Mouse (Mus musculus) adrenal gland, adult 18-20 months (tissue): ENCODE data around the gene Skiv2l. TPM values are rescaled to one million over a fixed set of nuclear protein-coding genes. Genes with fewer than 3 reads are reported as not detected.

ENCODE experiments used
- DNase-seq, 2 experiments: peaks; one replicate each; pipeline ENCODE4 v3.0.0; 2021 to 2022; ENCODE audit warnings: low spot score in 2 of 2
- long read RNA-seq, 2 experiments: library from polyadenylated mRNA; stranded (forward); transcript quantifications; one replicate each; pipeline ENCODE4 v2.0.0; 2021
- total RNA-seq, 2 experiments: library from RNA; stranded (reverse); gene quantifications; 1 replicate in 1 of 2; 2 replicates in 1 of 2; pipeline ENCODE4 v1.2.3; 2021

Gene Skiv2l
- 10 to 100 TPM; 60.8 to 65.9 TPM for total RNA-seq
- long read RNA-seq, experiment 1, transcript Skiv2l-201 (28 exons, 3,951 nt), result major isoform, 41 of 91 reads
- long read RNA-seq, experiment 1, partial matches to known transcripts, result 26 of 91 reads
- long read RNA-seq, experiment 1, other reads (novel, unspliced or antisense), result 22 of 91 reads
- long read RNA-seq, experiment 2, transcript Skiv2l-201 (28 exons, 3,951 nt), result major isoform, 57 of 158 reads
- long read RNA-seq, experiment 2, partial matches to known transcripts, result 83 of 158 reads
- long read RNA-seq, experiment 2, other reads (novel, unspliced or antisense), result 18 of 158 reads

DNA sequence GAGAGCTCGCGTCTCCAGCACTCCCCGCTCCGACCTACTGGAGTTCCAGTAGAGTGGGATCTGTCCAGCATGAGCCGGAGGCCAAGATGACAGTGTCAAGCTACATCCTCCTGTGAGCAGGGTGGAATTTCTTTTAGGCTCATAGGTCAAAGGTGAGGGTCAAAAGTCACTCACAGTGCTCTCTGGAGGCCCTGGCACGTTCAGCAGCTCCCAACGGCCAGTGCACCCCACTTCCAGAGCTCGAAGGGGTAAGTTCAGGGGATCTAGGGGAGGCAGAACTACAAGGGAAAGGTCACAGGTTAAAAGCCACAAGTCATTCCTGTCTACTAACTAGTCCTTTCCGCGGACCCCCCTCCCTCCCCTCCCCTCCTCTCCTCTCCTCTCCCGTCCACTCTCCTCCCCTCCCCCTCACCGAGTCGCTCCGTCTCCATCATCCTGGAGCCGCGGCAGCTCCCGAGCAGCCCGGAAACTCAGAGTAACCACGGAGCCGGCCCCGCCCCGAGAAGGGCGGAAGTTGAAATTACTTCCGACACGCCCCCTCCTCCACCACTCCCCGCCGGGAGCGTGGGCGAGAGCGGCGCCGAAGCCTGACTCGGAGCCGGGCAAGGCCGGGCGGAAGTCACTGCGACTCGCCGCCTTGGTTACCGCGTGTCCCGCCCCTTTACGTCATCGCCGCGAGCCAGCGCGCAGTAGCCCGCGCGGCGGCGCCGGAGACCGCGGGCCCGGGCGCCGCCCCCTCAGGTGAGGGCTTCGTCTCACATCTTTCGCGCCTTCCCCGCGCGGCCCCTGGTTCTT, at the start of gene Skiv2l, which contains the start of gene Nelfe:
Gene Skiv2l, minus strand, starts transcription at position 489 of the 795 bp plus-strand sequence.
Gene Nelfe, plus strand, starts transcription at position 670 of the 795 bp plus-strand sequence.
- peak; percentile 96 to 98 for DNase-seq

DNA sequence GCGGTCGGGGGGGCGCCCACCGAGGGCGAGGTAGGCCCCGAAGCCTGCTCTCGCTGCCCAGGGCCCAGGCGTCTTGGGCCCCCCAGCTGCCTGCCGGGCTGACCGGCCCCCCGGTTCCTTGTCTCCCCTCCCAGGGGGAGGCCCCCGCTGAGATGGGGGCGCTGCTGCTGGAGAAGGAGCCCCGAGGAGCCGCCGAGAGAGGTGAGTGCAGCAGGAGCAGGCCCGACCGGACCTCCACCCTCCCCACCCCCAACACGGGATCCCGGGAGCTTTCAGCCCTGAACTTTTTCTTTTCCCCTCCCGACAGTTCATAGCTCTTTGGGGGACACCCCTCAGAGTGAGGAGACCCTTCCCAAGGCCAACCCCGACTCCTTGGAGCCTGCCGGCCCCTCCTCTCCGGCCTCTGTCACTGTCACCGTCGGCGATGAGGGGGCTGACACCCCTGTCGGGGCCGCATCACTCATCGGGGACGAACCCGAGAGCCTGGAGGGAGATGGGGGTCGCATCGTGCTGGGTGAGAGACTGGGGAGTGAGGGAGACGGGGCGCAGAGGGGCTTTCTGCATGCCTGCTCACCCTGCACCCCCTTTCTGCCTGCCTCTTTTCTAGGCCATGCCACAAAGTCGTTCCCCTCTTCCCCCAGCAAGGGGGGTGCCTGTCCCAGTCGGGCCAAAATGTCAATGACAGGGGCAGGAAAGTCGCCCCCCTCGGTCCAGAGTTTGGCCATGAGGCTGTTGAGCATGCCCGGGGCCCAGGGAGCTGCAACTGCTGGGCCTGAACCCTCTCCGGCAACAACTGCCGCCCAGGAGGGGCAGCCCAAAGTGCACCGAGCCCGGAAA, 49.3 kb upstream of the Skiv2l start:
- peak; percentile 60 for DNase-seq

DNA sequence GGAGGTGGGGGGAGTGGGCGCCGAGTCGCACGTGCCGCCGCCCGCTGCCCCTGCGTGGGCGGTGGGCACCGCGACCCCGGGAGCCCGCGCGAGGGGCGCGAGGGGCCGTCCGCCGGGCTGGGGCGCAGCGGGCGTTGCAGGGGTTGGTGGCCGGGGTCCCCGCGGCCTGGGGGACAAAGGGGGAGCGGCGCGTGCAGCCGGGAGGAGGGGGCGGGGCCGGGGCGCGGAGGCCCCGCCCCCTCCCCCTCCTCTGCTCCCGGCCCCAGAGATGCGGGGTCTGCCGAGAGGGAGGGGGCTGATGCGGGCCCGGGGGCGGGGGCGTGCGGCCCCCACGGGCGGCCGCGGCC, 48.7 kb upstream of the Skiv2l start:
- DNase-seq, result no peak

DNA sequence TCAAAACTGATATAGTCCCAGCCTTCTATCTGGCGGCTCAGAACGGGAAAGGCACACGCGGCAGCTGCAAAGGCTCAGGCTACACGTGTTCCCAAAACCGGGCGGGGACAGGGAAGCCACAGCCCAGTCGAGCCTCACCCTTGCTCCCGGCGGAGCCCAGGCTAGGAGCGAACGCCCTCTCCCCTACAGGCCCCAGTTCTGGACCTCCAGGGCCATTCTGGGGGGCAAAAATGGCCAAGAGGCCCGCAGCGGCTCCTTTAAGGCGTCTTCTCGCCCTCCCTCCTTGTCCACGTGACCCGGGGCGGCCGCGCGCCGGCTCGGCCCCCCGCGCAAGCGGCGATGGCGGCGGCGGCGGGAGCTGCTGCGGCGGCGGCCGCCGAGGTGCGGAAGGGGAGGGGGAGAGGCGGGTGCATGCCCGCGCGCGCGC, 48.2 kb upstream of the Skiv2l start, which contains the start of the genes C2 and Ehmt2:
Gene C2, minus strand, starts transcription at position 106 of the 427 bp plus-strand sequence.
Gene Ehmt2, plus strand, starts transcription at position 310 of the 427 bp plus-strand sequence.
- peak; percentile 84 to 85 for DNase-seq

DNA sequence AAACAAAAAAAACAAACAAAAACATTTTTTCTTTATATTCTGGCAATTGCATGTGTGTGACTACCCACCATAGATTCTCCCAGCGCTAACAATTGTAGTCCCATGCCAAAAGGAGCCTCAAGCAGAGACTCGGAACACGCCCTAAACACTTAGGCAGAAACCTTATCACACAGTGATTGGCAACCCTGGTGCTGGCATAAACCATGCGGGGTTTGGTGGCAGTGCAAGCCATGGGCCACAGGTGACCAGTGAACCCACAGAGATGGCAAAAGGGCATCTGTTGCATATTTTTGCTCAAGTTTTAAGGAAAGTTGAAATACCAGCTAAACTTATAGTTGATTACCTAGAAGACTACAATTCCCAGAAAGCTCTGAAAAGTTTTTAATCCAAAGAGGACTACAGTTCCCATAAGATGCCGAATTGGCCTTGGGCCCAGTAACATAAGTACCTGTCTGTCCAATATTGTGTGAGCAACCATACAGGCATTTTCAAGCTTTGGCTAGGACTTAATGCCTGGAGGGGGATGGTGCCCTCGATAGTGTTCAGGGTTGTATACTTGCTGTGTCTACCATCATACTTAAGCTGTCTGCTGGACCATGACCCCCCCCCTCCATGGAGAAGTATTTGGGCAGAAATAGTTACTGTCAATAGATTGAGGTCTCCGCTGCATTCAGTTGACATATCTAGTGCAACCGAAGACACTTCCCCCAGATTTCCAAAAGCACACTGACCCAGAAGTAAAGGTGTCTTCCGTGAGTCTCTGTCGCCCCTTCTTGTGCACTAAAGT, 47.6 kb upstream of the Skiv2l start:
- DNase-seq, result no peak

DNA sequence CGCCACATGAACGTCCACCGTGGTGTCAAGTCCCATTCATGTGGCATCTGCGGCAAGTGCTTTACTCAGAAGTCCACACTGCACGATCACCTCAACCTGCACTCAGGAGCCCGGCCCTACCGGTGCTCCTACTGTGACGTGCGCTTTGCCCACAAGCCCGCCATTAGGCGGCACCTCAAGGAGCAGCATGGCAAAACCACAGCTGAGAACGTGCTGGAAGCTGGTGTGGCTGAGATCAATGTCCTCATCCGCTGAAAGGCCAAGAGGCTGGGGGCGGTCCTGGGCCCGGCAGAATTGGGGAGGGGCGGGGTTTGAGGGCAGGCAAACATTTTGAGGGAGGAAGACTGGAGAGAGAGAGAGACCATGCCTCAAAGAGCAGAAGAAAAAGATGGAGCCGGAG, 46.4 kb upstream of the Skiv2l start:
- no peak for DNase-seq

DNA sequence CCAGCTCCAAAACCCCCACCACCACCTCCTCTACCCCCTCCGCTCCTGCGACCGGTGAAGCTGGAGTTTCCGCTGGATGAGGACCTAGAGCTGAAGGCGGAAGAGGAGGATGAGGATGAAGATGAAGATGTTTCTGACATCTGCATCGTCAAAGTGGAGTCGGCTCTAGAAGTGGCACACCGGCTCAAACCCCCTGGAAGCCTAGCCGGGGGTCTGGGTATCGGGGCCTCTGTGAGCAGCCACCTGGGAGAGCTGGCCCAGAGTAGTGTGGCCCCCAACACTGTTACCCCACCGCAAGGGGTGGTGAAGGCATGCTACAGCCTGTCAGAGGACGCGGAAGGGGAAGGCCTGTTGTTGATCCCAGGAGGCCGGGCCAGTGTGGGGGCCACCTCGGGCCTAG, 45.7 kb upstream of the Skiv2l start:
- no peak for DNase-seq

DNA sequence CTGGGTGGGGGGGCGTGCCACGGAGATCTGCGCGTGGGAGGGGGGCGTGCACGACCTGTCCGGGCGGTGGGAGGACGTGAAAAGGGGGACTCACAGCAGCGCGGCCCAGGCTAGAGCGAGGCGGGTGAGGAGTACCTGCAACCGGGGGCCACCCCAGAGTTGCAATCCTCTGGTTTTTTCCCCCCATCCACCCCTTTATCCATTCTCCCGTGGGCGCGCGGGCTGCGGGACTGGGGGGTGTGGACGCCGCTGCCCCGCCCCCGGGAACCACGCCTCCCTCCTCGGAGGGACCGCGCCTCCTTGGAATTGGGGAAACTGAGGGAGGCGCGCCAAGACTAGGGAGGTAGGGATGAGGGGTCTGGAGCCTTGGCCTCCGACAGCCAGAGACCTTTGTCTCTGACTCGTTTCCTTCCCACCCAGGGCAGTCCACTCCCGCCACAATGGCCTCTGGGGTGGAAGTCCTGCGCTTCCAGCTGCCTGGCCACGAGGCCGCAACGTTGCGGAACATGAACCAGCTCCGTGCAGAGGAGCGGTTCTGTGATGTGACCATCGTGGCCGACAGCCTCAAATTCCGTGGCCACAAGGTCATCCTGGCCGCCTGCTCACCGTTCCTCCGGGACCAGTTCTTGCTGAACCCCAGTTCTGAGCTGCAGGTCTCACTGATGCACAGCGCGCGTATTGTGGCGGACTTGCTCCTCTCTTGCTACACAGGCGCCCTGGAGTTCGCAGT, 45.0 kb upstream of the Skiv2l start:
- peak; percentile 72 to 74 for DNase-seq

DNA sequence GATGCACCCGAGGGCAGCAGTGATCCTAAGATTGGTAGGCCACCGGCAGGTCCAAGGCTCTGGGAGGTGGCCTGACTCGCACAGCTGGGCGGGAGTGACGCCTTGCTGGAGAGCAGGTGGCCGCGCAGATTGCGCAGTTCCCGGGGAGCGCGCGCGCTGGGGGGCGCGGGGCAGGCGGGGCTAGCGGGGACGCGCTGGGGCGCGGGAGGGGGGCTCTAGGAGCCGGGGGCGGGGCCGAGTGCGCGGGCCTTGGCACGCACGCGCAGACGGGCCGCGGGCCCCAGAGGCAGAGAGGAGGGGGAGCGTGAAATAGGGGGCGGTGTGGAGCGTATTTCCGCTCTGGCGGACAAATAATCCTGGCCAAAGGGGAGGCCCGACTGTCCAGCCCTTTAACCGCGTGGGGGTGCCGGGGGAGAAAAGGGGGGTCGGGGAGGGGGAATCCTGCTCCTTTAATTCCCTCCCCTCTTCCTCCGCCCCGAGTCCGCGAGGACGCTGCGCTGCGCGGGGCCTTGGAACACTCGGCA, 44.1 kb upstream of the Skiv2l start:
- DNase-seq, result peak; percentile 95 to 96

DNA sequence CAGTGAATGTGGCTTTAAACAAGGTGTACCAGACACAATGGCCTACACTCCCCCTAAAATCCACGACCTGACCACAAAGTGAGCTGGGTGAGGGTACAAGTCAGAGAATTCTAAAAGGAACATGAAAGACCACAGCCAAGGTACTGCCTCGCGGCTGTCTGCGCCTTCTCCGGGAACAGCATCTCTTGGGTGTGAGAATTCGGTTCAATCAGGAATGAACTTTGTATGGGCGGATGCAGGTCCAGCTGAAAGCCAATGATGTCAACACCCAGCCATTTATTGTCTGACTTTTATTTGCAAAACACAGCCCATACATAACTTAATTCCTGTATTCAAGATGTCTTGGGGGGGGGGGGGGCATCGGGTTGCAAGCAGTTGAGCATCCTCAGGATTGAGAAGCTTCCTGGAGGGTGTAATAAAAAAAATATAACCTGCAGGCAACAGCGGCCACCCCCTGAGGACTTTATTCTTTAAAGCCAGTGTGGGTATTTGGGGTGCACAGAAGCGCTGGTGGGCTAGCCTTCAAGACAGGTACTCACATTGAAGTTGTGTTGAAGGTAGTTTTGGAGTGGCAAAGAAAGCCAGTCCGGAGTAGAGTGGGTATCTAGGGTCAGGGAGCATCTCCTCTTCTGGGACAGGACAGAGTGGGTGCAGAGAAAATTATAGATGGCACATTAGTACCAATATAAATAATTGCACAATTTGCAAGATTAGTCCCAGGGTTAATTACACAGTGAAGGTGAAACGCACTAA, 43.2 kb upstream of the Skiv2l start:
- no peak for DNase-seq

DNA sequence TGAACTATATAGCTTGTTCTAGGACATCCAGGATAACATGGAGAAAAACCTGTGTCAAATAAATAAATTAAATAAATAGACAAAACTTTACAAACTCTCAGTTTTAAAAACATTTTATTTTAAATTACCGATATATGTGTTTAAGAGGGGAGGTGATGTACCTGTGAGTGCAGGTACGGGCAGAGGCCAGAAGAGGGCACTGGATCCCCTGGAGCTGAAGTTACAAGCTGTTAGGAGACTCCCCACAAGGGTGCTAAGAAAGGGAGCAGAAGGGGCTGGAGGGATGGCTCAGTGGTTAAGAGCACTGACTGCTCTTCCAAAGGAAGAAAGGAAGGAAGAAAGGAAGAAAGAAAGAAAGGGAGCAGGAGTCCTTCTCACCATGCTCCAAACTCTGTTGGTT, 41.4 kb upstream of the Skiv2l start:
- no peak for DNase-seq

DNA sequence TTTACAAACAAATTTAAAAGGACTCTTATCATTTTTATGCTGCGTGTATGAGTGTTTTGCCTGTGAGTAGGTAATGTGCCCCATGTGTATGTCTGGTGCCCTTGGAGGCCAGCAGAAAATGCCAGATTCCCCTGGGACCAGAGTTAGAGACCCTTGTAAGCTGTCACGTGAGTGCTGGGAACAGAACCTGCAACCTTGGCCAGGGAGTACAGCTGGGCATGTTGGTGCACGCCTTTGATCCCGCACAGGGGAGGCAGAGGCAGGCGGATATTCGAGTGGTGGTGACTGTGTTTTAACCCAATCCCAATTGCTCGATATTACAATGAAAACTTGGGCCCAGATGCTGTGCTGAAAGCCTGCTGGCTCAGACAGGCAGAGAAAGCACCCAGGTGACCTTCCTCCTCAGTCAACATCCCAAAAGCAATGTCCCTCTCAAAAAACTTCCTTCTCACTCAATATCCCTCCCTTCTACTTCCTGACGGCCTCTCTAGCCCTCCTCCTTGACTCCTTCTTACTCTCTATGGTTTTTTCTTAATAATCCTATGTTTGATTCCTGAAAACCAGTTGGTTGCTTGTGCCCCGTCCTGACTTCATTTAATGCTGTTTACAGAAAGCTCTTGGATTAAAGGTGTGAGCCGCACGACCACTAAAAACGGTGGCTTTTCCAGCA, 40.2 kb upstream of the Skiv2l start:
- no peak for DNase-seq

DNA sequence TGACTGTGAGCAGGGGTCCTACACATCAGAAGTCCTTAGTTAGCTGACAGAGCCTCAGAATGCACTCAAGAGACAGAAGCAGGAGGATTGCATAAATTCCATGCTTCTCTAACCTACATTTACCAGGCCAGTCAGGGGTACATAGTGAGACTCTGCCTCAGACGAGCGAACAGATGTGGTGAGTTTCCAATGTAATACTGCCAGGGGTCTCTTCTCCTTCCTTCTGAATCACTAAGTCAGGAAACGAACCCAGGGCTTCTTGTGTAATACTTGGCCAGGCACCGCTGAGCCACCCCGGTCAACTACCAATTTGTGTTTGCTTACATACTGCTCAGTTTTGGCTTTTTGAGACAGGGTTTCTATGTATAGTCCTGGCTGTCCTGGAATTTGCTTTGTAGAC, 37.9 kb upstream of the Skiv2l start:
- no peak for DNase-seq

DNA sequence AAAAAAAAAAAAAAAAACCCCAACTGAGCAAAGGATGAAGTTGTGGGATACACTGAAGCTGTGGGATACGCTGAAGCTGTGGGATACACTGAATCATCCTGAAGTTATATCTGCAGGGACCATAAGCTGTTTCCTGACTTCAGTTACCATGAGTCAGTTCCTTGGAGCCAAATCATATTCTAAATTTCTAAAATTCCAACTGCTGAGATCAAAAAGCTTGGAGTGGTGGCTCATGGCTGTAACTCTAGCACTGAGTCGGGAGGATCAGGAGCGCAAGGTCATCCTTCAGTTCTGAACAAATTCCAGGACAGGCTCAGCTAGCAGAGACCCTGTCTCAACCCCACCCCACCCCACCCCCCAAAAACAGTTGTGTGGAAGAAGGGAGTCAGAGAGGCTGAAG, 35.6 kb upstream of the Skiv2l start:
- no peak for DNase-seq

DNA sequence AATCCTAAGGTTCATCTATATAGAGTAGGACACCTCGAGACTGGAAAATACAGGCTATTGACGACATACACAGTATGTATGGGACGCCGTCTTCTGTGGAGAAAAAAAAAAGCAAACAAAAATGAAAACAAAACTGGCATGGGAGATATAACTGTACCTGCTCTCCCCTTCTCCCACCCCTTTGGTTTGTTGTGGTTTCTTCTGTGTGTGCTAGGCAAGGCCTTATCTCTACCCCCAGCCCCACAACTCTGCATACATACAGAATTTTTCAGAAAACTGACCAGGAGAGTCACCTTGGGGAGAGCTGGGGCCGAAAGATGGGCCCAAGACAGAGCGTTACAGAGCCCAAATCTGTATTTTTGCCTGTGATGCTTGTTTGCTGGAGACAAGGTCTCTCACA, 34.7 kb upstream of the Skiv2l start:
- DNase-seq, result no peak

DNA sequence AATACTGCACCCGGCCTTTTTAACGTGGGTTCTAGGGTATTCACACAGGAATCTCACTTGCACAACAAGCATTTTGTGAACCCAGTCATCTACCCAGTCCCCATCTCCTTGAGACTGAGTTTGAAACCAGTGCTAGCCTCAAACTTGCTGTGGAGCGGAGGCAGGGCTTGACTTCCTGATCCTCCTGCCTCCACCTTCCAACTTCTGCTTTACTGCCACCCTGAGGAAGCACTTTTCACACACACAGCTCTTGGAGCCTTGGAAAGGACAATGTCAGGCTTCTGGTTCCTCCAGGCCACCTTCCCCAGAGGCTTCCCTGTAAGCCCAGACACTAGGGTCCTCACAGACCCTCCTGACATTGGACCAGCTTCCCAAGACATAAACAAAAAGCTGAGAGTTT, 33.3 kb upstream of the Skiv2l start:
- no peak for DNase-seq

DNA sequence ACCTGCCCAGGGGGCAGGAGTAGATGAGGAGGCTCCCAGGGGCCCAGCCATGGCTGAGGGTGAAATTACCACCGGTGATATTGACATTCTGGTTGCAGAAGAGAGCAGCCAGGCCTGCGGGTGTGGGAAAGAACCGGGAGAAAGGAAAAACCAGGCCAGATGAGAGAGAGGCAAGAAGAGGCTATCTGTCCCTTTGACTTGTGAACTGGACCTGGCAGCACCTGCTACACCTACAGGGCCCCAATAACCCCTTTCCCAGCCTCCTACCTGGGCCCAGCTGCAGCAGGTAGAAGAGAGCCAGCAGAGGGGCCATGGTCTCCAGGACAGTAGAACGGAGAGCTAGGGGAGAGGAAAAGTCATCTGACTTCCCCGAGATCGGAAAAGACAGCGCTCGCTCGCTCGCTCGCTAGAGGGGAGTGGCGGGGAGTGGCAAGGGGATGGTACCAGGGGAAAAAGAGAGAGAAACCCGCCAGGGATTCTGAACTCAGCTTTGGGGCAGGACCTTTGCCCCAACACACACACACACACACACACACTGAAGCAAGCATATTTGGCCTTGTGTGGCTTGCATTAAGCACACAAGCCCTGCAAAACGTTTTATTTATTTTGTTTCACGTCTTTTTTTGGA, 31.8 kb upstream of the Skiv2l start, which contains the start of gene Gm20547:
Gene Gm20547, minus strand, starts transcription at position 360 of the 628 bp plus-strand sequence.
- DNase-seq, result no peak

DNA sequence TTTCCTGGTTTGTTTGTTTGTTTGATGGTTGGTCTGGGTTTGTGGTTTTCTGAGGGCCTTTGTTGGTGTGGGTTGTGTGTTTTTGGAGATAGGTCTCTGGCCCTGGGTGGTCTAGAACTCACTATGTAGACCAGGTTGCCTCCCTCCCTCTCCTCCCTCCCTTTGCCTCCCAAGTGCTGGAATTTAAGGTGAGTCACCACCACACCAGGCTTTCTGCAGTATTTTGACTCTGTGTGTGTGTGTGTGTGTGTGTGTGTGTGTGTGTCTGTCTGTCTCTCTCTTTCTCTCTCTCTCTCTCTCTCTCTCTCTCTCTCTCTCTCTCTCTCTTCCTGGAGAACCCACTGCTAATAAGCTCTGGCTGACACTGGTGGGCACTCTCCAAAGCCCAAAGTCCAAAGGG, 31.2 kb upstream of the Skiv2l start:
- no peak for DNase-seq
